Comparison of ENCODE assay signal across 8 mouse cellular contexts in genomic region chr13:20900396-20900971, GRCm38 (mm10).
DNase-seq lines count a peak whose midpoint lies in the region; ATAC-seq lines count a peak whose summit lies in the region.

No protein-coding gene starts in this region.

- H3K4me2 ChIP-seq in forebrain, embryonic 11.5 days (ENCODE audit: low read depth, low read length, severe bottlenecking): no peak overlapping the region
- H3K4me2 ChIP-seq in forebrain, embryonic 16.5 days (ENCODE audit: low read length): no peak overlapping the region
- H3K4me2 ChIP-seq in intestine, embryonic 16.5 days (ENCODE audit: low read depth, low read length): no peak overlapping the region
- no peak overlapping the region for H3K4me2 ChIP-seq in midbrain, embryonic 12.5 days (replicated peaks)

- peak; percentile 51 for DNase-seq in forebrain, embryonic 11.5 days (ENCODE audit: low spot score)
- DNase-seq in forebrain, embryonic 10.5 days (ENCODE audit: extremely low spot score, low spot score): no peak
- DNase-seq in adrenal gland, postnatal 36 days: peak; percentile 12 to 27
- no peak for DNase-seq in thymus, postnatal 14 days

- no peaks in the 10 kb centered on the region for H3K9me3 ChIP-seq in forebrain, embryonic 11.5 days (ENCODE audit: control insufficient read depth, low read length)
- H3K9me3 ChIP-seq in forebrain, embryonic 10.5 days: no peaks in the 10 kb centered on the region
- no peaks in the 10 kb centered on the region for H3K9me3 ChIP-seq in forebrain, embryonic 16.5 days (ENCODE audit: control insufficient read depth, low read length)
- no peaks in the 10 kb centered on the region for H3K9me3 ChIP-seq in intestine, embryonic 16.5 days (ENCODE audit: control insufficient read depth, low read length)
- no peaks in the 10 kb centered on the region for H3K9me3 ChIP-seq in midbrain, embryonic 12.5 days

- no peak overlapping the region for H3K4me3 ChIP-seq in forebrain, embryonic 11.5 days (ENCODE audit: low read depth, low read length)
- H3K4me3 ChIP-seq in forebrain, embryonic 10.5 days: no peak overlapping the region
- H3K4me3 ChIP-seq in forebrain, embryonic 16.5 days (replicated peaks; ENCODE audit: low read length): no peak overlapping the region
- no peak overlapping the region for H3K4me3 ChIP-seq in intestine, embryonic 16.5 days (ENCODE audit: low read length)
- H3K4me3 ChIP-seq in midbrain, embryonic 12.5 days: no peak overlapping the region

- WGBS in forebrain, embryonic 11.5 days: 74% methylated on average over 8 of the region's 8 CpGs
- WGBS in forebrain, embryonic 10.5 days: 75% methylated on average over 8 of the region's 8 CpGs
- WGBS in forebrain, embryonic 16.5 days: 42% methylated on average over 8 of the region's 8 CpGs
- WGBS in intestine, embryonic 16.5 days: 59% methylated on average over 8 of the region's 8 CpGs
- WGBS in midbrain, embryonic 12.5 days: 62% methylated on average over 8 of the region's 8 CpGs

- H3K27ac ChIP-seq in forebrain, embryonic 11.5 days (ENCODE audit: low read depth, low read length): no peak overlapping the region
- no peak overlapping the region for H3K27ac ChIP-seq in forebrain, embryonic 10.5 days
- H3K27ac ChIP-seq in forebrain, embryonic 16.5 days (ENCODE audit: low read length): no peak overlapping the region
- no peak overlapping the region for H3K27ac ChIP-seq in intestine, embryonic 16.5 days (ENCODE audit: low read length)
- no peak overlapping the region for H3K27ac ChIP-seq in midbrain, embryonic 12.5 days (replicated peaks)

- H3K36me3 ChIP-seq in forebrain, embryonic 11.5 days (ENCODE audit: control insufficient read depth, insufficient read depth, low read length): no peaks in the 10 kb centered on the region
- H3K36me3 ChIP-seq in forebrain, embryonic 10.5 days (replicated peaks): no peaks in the 10 kb centered on the region
- H3K36me3 ChIP-seq in forebrain, embryonic 16.5 days (ENCODE audit: control insufficient read depth, insufficient read depth): no peaks in the 10 kb centered on the region
- H3K36me3 ChIP-seq in intestine, embryonic 16.5 days (ENCODE audit: control insufficient read depth, insufficient read depth, low read length): no peaks in the 10 kb centered on the region
- no peaks in the 10 kb centered on the region for H3K36me3 ChIP-seq in midbrain, embryonic 12.5 days

- ATAC-seq in forebrain, embryonic 11.5 days (replicated peaks; ENCODE audit: low FRiP score): no peak; the same call in 1 of the 2 replicates
- peak; percentile 81 for ATAC-seq in forebrain, embryonic 16.5 days
- peak; percentile 87 for ATAC-seq in intestine, embryonic 16.5 days
- 0 out of 2 replicates have a peak, but pooled peaks have one; percentile 56 for ATAC-seq in midbrain, embryonic 12.5 days (ENCODE audit: low FRiP score, low read depth)
- ATAC-seq in monocyte, adult 5-6 weeks (replicated peaks; ENCODE audit: insufficient number of reproducible peaks, low FRiP score, low TSS enrichment, poor library complexity, severe bottlenecking): no peak

- no peak overlapping the region for H3K9ac ChIP-seq in forebrain, embryonic 11.5 days (ENCODE audit: low read length)
- no peak overlapping the region for H3K9ac ChIP-seq in forebrain, embryonic 16.5 days (replicated peaks; ENCODE audit: low read depth, low read length)
- H3K9ac ChIP-seq in intestine, embryonic 16.5 days (ENCODE audit: low read depth, low read length): no peak overlapping the region
- H3K9ac ChIP-seq in midbrain, embryonic 12.5 days (replicated peaks): no peak overlapping the region

- H3K4me1 ChIP-seq in forebrain, embryonic 11.5 days (replicated peaks; ENCODE audit: control insufficient read depth, insufficient read depth, low read length): no peaks in the 10 kb centered on the region
- H3K4me1 ChIP-seq in forebrain, embryonic 10.5 days: no peaks in the 10 kb centered on the region
- H3K4me1 ChIP-seq in forebrain, embryonic 16.5 days (replicated peaks; ENCODE audit: control insufficient read depth, insufficient read depth, low read length): peaks cover 17% of the 10 kb centered on the region
- H3K4me1 ChIP-seq in intestine, embryonic 16.5 days (ENCODE audit: control insufficient read depth, insufficient read depth, low read length): no peaks in the 10 kb centered on the region; the same call in 1 of the 2 replicates
- H3K4me1 ChIP-seq in midbrain, embryonic 12.5 days: peaks cover 11% of the 10 kb centered on the region; the same call in 1 of the 2 replicates

- no peaks in the 10 kb centered on the region for H3K27me3 ChIP-seq in forebrain, embryonic 11.5 days (ENCODE audit: control insufficient read depth, insufficient read depth, low read length)
- no peaks in the 10 kb centered on the region for H3K27me3 ChIP-seq in forebrain, embryonic 10.5 days (ENCODE audit: poor library complexity, severe bottlenecking)
- no peaks in the 10 kb centered on the region for H3K27me3 ChIP-seq in forebrain, embryonic 16.5 days (replicated peaks; ENCODE audit: control insufficient read depth, insufficient read depth, low read length)
- no peaks in the 10 kb centered on the region for H3K27me3 ChIP-seq in intestine, embryonic 16.5 days (replicated peaks; ENCODE audit: control insufficient read depth, insufficient read depth, low read length)
- no peaks in the 10 kb centered on the region for H3K27me3 ChIP-seq in midbrain, embryonic 12.5 days

Comparison
In these comparisons a context has a peak if more than half of its experiments do, and no peak if none do; other contexts are left out.
1. ATAC-seq: peak in forebrain, embryonic 16.5 days (single experiment), intestine, embryonic 16.5 days (single experiment) and midbrain, embryonic 12.5 days (single experiment); none in forebrain, embryonic 11.5 days (single experiment) and monocyte, adult 5-6 weeks (single experiment).
2. DNase-seq: peak in forebrain, embryonic 11.5 days (single experiment) and adrenal gland, postnatal 36 days (2 of 2); none in forebrain, embryonic 10.5 days (single experiment) and thymus, postnatal 14 days (single experiment).